In the genomic region with DNA sequence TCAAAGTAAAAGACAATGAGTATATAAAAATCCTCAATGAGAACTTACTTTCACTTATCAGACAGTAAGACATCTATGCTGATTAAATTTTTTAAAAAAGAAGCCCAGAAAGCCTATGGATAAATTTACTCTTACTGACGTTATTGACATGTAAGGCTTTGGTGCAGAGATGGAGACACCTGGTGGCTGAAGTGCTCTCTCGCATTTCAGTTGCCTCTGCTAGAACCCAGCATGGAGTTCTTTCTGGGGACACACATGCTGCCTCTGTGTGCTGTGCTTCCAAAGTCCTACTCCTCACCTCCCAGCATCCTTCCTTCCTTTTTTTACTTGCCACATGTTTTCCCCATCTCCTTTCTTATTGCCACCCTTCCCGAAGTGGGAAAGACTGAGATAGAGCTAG, we compare ENCODE assay signal across 9 mouse cellular contexts. TPM values are rescaled to one million over a fixed set of nuclear protein-coding genes. Genes with fewer than 3 reads are reported as not detected.
A peak's percentile ranks its signal among the peaks of the same experiment; 100 is the strongest.
DNase-seq lines count a peak whose midpoint lies in the region; ATAC-seq and TF ChIP-seq lines count a peak whose summit lies in the region.
"Had no signal": no experiment of that assay in that cellular context is flagged by ENCODE, and none has a peak within 500 bp of the region (broad histone marks: within the 10 kb centered on the region; RNA-seq: fewer than 3 reads in every experiment).

No protein-coding gene starts in this region.

- TF ChIP-seq EP300 in heart, adult 2 months (IDR thresholded peaks at IDR 0.05; ENCODE audit: insufficient read depth, low read depth, low read length): no peak

- no peak overlapping the region for H3K4me2 ChIP-seq in midbrain, embryonic 14.5 days (ENCODE audit: low read length)
- H3K4me2 ChIP-seq: limb, embryonic 13.5 days had no signal

- peak in 1 of 2 experiments; percentile 27 for DNase-seq in heart, adult 2 months
- DNase-seq in heart, adult 8-10 months (ENCODE audit: low spot score): no peak
- peak; percentile 48 for DNase-seq in cerebellum, adult 8-10 months
- peak; percentile 21 to 48 for DNase-seq in frontal cortex, postnatal 10 days (ENCODE audit: low spot score in 2 of 2)
- DNase-seq in layer of hippocampus, postnatal 10 days (ENCODE audit: low spot score in 2 of 2): peak; percentile 60 to 74
- peak; percentile 87 for DNase-seq in midbrain, embryonic 14.5 days
- DNase-seq in thymus, postnatal 14 days: peak; percentile 21

- WGBS in heart, adult 2 months: 27% methylated on average over 3 of the region's 3 CpGs
- WGBS in midbrain, embryonic 14.5 days: 43% methylated on average over 3 of the region's 3 CpGs

- no peaks in the 10 kb centered on the region for H3K36me3 ChIP-seq in heart, adult 2 months (ENCODE audit: control insufficient read depth, insufficient read depth, low read length)
- H3K36me3 ChIP-seq in E14TG2a.4 (ENCODE audit: insufficient read depth, low read length): no peaks in the 10 kb centered on the region
- H3K36me3 ChIP-seq in midbrain, embryonic 14.5 days (ENCODE audit: control insufficient read depth, insufficient read depth, low read length): no peaks in the 10 kb centered on the region
- H3K36me3 ChIP-seq: limb, embryonic 13.5 days had no signal

- TF ChIP-seq CTCF in heart, adult 2 months (IDR thresholded peaks at IDR 0.05): peak; percentile 78
- TF ChIP-seq CTCF in E14TG2a.4 (conservative IDR thresholded peaks at IDR 0.05; ENCODE audit: low read length): peak; percentile 48

- H3K27me3 ChIP-seq in heart, adult 2 months (ENCODE audit: control insufficient read depth, insufficient read depth, low read length): no peaks in the 10 kb centered on the region
- H3K27me3 ChIP-seq in E14TG2a.4 (ENCODE audit: insufficient read depth, low read length): peaks cover 20% of the 10 kb centered on the region
- H3K27me3 ChIP-seq in midbrain, embryonic 14.5 days (ENCODE audit: control insufficient read depth, insufficient read depth, low read length): no peaks in the 10 kb centered on the region
- H3K27me3 ChIP-seq: limb, embryonic 13.5 days had no signal

- TF ChIP-seq POLR2A in heart, adult 2 months (IDR thresholded peaks at IDR 0.05; ENCODE audit: insufficient read depth, low read depth, low read length): no peak

- no peaks in the 10 kb centered on the region for H3K9me3 ChIP-seq in E14TG2a.4 (ENCODE audit: low read length)
- no peaks in the 10 kb centered on the region for H3K9me3 ChIP-seq in midbrain, embryonic 14.5 days (ENCODE audit: control insufficient read depth, low read length)
- H3K9me3 ChIP-seq: limb, embryonic 13.5 days had no signal

- intact Hi-C loops in heart, adult 2 months (cut with DNase I): loop anchor here (1.0 to 5.0 kb wide), 3 partner anchors 145 to 410 kb away; no protein-coding TSS in a partner anchor

- no peaks in the 10 kb centered on the region; the same call in 1 of the 2 replicates for H3K4me1 ChIP-seq in heart, adult 2 months (ENCODE audit: control insufficient read depth, insufficient read depth, low read length)
- peaks cover 15% of the 10 kb centered on the region for H3K4me1 ChIP-seq in E14TG2a.4 (replicated peaks; ENCODE audit: low read depth, low read length)
- no peaks in the 10 kb centered on the region for H3K4me1 ChIP-seq in midbrain, embryonic 14.5 days (ENCODE audit: control insufficient read depth, insufficient read depth, low read length)
- H3K4me1 ChIP-seq: limb, embryonic 13.5 days had no signal

- no peak overlapping the region for H3K4me3 ChIP-seq in heart, adult 2 months
- no peak overlapping the region for H3K4me3 ChIP-seq in E14TG2a.4 (replicated peaks; ENCODE audit: low read length)
- H3K4me3 ChIP-seq in midbrain, embryonic 14.5 days (replicated peaks; ENCODE audit: low read depth, low read length): no peak overlapping the region
- H3K4me3 ChIP-seq: limb, embryonic 13.5 days had no signal

- peak; percentile 62; the same call in 1 of the 2 replicates for ATAC-seq in midbrain, embryonic 14.5 days (ENCODE audit: low FRiP score, low TSS enrichment)

- H3K9ac ChIP-seq in heart, adult 2 months (ENCODE audit: low read depth, low read length): no peak overlapping the region
- H3K9ac ChIP-seq in midbrain, embryonic 14.5 days (replicated peaks; ENCODE audit: low read length): no peak overlapping the region
- H3K9ac ChIP-seq: limb, embryonic 13.5 days had no signal

- no peak overlapping the region for H3K27ac ChIP-seq in heart, adult 2 months
- no peak overlapping the region for H3K27ac ChIP-seq in midbrain, embryonic 14.5 days (replicated peaks; ENCODE audit: low read depth, low read length)
- H3K27ac ChIP-seq: limb, embryonic 13.5 days had no signal

- H3K79me2 ChIP-seq in heart, adult 2 months (replicated peaks; ENCODE audit: control insufficient read depth, insufficient read depth, low read length): no peaks in the 10 kb centered on the region

RNA-seq across cellular contexts. Expression of a gene that starts 58.4 kb away (rescaled TPM):
- not detected for total RNA-seq in heart, adult 2 months (2021)
- 0.04 TPM in 1 of 2 replicates, not detected in the other for polyA plus RNA-seq in heart, adult 2 months (2012; rRNA removed)
- total RNA-seq in heart, adult 8-10 months (2022): not detected
- 1 to 10 TPM; 2.2 to 2.6 TPM for total RNA-seq in layer of hippocampus, postnatal 10 days (2021)
- 0.82 and 1.3 TPM in 2 replicates for polyA plus RNA-seq in midbrain, embryonic 14.5 days (2014; fragmentation: Nextera tagmentation; extraction: Ambion mirVana)
- polyA plus RNA-seq: limb, embryonic 13.5 days had no signal
